Mouse (Mus musculus) heart, adult 2 months (tissue): ENCODE data around the gene Wwox. TPM values are rescaled to one million over a fixed set of nuclear protein-coding genes. Genes with fewer than 3 reads are reported as not detected.

Source experiments
- DNase-seq, 2 experiments: peaks; one replicate each; pipeline ENCODE4 v3.0.0; 2021
- H3K27ac ChIP-seq: fragments of 200-600 bp; 2 replicates; pipeline ENCODE4 v1.8.1; 2022
- H3K27me3 ChIP-seq: fragments of 200-500 bp; 2 replicates; pipeline ENCODE4 v1.6.1; 2012; ENCODE audit warnings: mild to moderate bottlenecking, low read length, inconsistent platforms, mixed read lengths; ENCODE audit not compliant: control insufficient read depth, insufficient read depth
- H3K36me3 ChIP-seq: fragments of 200-500 bp; 2 replicates; pipeline ENCODE4 v1.6.1; 2012; ENCODE audit warnings: low read length, inconsistent platforms; ENCODE audit not compliant: control insufficient read depth, insufficient read depth
- H3K4me1 ChIP-seq: fragments of 200-500 bp; 2 replicates; pipeline ENCODE4 v1.6.1; 2011; ENCODE audit warnings: low read length; ENCODE audit not compliant: control insufficient read depth, insufficient read depth
- H3K4me3 ChIP-seq: fragments of 200-600 bp; 2 replicates; pipeline ENCODE4 v1.8.1; 2022
- H3K79me2 ChIP-seq: fragments of 200-500 bp; replicated peaks from 2 replicates; pipeline ENCODE4 v1.6.1; 2012; ENCODE audit warnings: mild to moderate bottlenecking, inconsistent platforms, low read length, moderate library complexity, mixed read lengths; ENCODE audit not compliant: control insufficient read depth, insufficient read depth
- H3K9ac ChIP-seq: fragments of 200-500 bp; 2 replicates; pipeline ENCODE4 v1.6.1; 2012; ENCODE audit warnings: low read depth, mild to moderate bottlenecking, control low read depth, inconsistent platforms, low read length, mixed read lengths
- CTCF ChIP-seq: fragments of 200-600 bp; IDR thresholded peaks from 2 replicates; pipeline ENCODE4 v1.8.1; 2022; ENCODE audit warnings: antibody characterized with exemption, mild to moderate bottlenecking, moderate library complexity
- EP300 ChIP-seq: fragments of 200-500 bp; IDR thresholded peaks from 2 replicates; pipeline ENCODE4 v1.6.1; 2011; ENCODE audit warnings: low read depth, low read length, control low read depth; ENCODE audit not compliant: insufficient read depth
- POLR2A ChIP-seq: fragments of 200-500 bp; IDR thresholded peaks from 2 replicates; pipeline ENCODE4 v1.6.1; 2011; ENCODE audit warnings: mild to moderate bottlenecking, low read depth, low read length, control low read depth; ENCODE audit not compliant: insufficient read depth
- whole genome bisulfite sequencing: fragments of 180-500 bp; shearing (Covaris S2); methylation state at CpG from one replicate; pipeline ENCODE4 v1.1.7; 2018; 5-methylcytosine and 5-hydroxymethylcytosine counted together
- intact Hi-C: fragments of 180-260 bp; cut with DNase I; formaldehyde crosslinking; loops from one replicate; pipeline ENCODE4 v1.15.1; 2025
- polyA plus RNA-seq: library from polyadenylated mRNA; depleted of rRNA; stranded (reverse); fragments of >200 nt; gene quantifications from 2 replicates; pipeline ENCODE4 v1.2.3, GENCODE M21; 2012
- total RNA-seq, 2 experiments: library from RNA; stranded (reverse); gene quantifications; 2 replicates each; pipeline ENCODE4 v1.2.3; 2021

Gene Wwox
- total and polyA plus RNA-seq, 3 experiments = 3.3 to 4.6 (median 4.6) TPM

DNA sequence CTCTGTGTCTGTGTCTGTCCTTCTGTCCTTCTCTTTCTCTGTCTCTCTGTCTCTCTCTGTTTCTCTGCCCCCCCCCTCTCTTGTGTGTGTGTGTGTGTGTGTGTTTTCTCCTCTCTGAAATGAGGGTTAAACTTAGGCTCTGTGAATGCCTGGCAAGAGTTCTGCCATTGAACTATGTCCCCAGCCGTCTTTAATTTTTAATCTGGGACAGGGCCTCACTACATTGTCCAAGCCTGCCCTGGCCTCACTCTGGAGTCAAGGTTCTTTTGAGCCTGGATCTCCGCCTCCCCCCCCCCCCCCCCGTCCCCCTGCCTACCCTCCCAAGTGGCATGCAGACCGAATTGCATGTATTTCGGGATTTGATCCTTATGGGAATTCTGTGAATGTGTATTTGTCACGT is 124.6 kb downstream of the Wwox start:
- Histone ChIP-seq H3K9ac (no peak overlapping the region), H3K27ac (no peak overlapping the region), H3K4me1 (no peaks in the 10 kb centered on the region), H3K27me3 (no peaks in the 10 kb centered on the region), H3K79me2 (no peaks in the 10 kb centered on the region), H3K4me3 (no peak overlapping the region), H3K36me3 (no peaks in the 10 kb centered on the region)
- DNase-seq = no peak
- intact Hi-C loops = no loop called here
- WGBS = 83% methylated on average over 5 of the region's 6 CpGs
- TF ChIP-seq EP300 (no peak), CTCF (no peak), POLR2A (no peak)

DNA sequence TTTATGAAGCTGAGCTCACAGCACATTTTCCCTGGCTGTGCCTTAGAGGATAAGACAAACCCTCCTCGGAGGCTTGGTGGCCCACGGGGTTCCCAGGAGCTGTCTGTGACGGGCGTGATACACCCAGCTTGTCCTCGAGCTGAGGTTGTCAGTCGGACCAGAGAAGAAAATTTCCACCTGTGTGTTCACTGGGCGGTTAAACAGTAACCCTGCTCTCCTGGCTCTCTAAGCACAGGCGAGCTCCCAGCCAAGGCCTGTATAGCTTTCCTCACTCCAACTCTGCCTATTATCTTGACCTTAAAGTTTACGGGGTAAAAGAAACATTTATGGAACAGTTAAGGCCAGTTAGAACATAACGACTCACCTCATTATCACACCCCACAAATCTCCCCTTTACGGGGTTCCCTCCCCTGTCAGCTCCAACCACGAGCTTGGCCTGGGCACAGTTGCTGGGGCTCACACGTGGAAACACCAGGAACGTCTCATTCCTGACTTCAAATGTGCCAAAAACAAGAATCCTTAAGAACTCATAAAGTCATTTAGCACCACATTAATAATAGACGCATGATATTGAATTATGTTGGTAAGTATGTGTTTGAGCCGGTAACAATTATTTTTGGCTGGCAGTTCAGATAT is 129.2 kb downstream of the Wwox start:
- Histone ChIP-seq H3K79me2 (no peaks in the 10 kb centered on the region), H3K4me1 (no peaks in the 10 kb centered on the region; the same call in 1 of the 2 replicates), H3K27me3 (no peaks in the 10 kb centered on the region), H3K4me3 (no peak overlapping the region), H3K9ac (no peak overlapping the region), H3K27ac (no peak overlapping the region), H3K36me3 (no peaks in the 10 kb centered on the region)
- TF ChIP-seq POLR2A (no peak), CTCF (no peak), EP300 (no peak)
- no peak for DNase-seq
- intact Hi-C loops = no loop called here
- 88% methylated on average over 16 of the region's 16 CpGs for WGBS

DNA sequence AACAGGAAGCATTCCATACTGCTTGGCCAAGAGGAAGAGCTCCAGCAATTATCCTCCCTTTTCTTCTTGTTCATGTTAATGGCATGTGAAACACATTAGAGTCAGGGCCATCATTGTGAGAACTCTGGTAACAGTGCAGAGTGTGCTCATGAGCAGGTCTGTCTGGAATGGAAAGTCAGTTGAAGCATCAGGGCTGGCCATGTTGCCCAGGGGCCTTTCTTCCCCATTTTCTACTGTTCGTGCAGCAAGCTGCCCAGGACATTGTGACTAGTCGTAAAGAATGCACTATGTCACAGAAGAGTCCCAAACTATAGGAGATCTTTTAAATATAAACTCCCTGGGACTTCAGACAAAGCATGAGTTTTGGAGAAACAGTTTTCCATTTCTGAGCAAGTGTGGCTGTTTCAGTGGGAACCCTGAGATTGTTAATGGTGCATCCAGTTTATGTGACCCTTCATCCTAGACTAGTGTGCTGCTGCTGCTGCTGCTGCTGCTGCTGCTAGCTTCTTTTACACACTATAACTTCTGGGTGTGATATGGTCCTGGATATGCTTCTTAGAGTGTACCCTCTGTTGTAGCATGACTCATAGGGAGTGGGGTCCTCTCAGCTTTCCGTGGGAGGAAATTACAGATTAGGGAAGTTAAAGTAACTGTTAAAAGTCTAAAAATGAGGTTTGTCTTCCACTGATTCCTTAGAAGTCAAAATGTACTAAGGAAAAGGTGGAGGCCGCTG is 133.7 kb downstream of the Wwox start:
- Histone ChIP-seq H3K79me2 (no peaks in the 10 kb centered on the region), H3K27ac (no peak overlapping the region), H3K4me1 (no peaks in the 10 kb centered on the region; the same call in 1 of the 2 replicates), H3K27me3 (no peaks in the 10 kb centered on the region), H3K4me3 (no peak overlapping the region), H3K36me3 (no peaks in the 10 kb centered on the region), H3K9ac (no peak overlapping the region)
- intact Hi-C loops = no loop called here
- WGBS = 63% methylated on average over 4 of the region's 4 CpGs
- no peak for TF ChIP-seq EP300
- TF ChIP-seq POLR2A = no peak
- TF ChIP-seq CTCF = no peak
- DNase-seq = no peak

DNA sequence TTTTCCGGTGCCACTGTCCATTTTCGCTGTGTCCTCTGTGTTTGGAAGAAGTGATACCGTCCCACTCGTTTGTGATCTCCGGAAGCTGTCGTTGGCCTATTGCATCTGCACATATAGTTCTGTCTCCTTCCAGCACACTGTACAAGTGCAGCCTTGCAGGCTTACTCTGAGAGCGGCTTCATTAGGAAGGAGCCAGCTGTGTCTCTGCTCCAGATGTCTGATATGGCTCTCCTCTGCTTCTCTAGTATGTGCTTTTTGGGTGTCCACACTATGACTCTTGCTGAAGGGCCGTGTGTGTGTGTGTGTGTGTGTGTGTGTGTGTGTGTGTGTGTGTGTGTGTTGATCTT is 134.3 kb downstream of the Wwox start:
- no peaks in the 10 kb centered on the region for H3K27me3 ChIP-seq
- no peaks in the 10 kb centered on the region; the same call in 1 of the 2 replicates for H3K4me1 ChIP-seq
- no peaks in the 10 kb centered on the region for H3K79me2 ChIP-seq
- H3K9ac ChIP-seq = no peak overlapping the region
- no peak for DNase-seq
- TF ChIP-seq POLR2A = no peak
- TF ChIP-seq CTCF = no peak
- no peak for TF ChIP-seq EP300
- intact Hi-C loops = no loop called here
- no peak overlapping the region for H3K4me3 ChIP-seq
- no peak overlapping the region for H3K27ac ChIP-seq
- WGBS = 46% methylated on average over 8 of the region's 8 CpGs
- H3K36me3 ChIP-seq = no peaks in the 10 kb centered on the region

DNA sequence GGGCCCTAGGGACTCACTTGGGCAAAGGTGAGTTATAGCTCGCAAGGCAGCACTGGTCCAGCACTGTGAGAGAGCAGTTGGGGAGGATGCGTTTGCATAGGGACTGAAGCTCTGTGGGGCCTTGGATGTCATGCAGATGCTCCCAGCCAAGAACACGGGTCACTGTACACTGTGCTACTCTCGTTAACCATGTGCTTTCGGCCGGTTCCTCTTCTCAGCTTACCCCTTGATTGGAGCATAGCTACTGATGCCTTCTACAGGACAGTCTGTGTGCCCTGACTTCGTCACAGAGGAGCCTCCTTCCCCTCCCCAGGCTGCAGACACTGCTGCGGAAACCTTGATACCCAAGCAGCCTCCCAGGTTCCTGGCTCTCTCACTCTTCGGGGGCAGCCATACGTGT is 139.8 kb downstream of the Wwox start:
- TF ChIP-seq CTCF (no peak), POLR2A (no peak), EP300 (no peak)
- Histone ChIP-seq H3K4me3 (no peak overlapping the region), H3K4me1 (no peaks in the 10 kb centered on the region), H3K27me3 (no peaks in the 10 kb centered on the region), H3K9ac (no peak overlapping the region), H3K36me3 (no peaks in the 10 kb centered on the region), H3K27ac (no peak overlapping the region), H3K79me2 (no peaks in the 10 kb centered on the region)
- DNase-seq = no peak
- intact Hi-C loops = no loop called here
- 90% methylated on average over 10 of the region's 10 CpGs for WGBS

DNA sequence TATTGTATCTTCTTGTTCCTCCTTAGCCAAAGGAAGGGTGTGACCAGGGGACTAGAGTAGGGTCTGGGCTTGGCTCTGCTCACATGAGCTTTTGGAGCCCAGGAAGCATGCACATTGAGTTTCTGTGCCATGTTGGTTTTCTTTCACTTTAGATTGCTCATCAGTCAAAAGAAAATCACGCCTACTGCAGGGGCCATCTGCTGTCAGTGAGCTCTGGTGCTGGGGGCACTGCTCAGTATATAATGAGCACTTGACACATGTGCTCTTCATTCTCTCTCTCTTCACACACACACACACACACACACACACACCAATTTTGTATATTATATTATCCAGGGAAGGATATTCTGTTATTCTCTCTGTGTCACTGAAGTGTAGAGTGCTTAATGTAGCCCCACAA is 141.2 kb downstream of the Wwox start:
- no peaks in the 10 kb centered on the region for H3K4me1 ChIP-seq
- TF ChIP-seq POLR2A (no peak), CTCF (no peak), EP300 (no peak)
- DNase-seq = no peak
- no peaks in the 10 kb centered on the region for H3K79me2 ChIP-seq
- H3K4me3 ChIP-seq = no peak overlapping the region
- H3K27ac ChIP-seq = no peak overlapping the region
- intact Hi-C loops = no loop called here
- H3K9ac ChIP-seq = no peak overlapping the region
- H3K36me3 ChIP-seq = no peaks in the 10 kb centered on the region
- WGBS = 100% methylated on average over 1 of the region's 1 CpGs
- no peaks in the 10 kb centered on the region for H3K27me3 ChIP-seq
